Mouse (Mus musculus) cerebellum, adult 9-10 months (tissue): Measurements from ENCODE around the gene Exoc1.

Experiments
- DNase-seq: peaks from one replicate; pipeline ENCODE4 v3.0.0; 2022

The Exoc1 gene

DNA sequence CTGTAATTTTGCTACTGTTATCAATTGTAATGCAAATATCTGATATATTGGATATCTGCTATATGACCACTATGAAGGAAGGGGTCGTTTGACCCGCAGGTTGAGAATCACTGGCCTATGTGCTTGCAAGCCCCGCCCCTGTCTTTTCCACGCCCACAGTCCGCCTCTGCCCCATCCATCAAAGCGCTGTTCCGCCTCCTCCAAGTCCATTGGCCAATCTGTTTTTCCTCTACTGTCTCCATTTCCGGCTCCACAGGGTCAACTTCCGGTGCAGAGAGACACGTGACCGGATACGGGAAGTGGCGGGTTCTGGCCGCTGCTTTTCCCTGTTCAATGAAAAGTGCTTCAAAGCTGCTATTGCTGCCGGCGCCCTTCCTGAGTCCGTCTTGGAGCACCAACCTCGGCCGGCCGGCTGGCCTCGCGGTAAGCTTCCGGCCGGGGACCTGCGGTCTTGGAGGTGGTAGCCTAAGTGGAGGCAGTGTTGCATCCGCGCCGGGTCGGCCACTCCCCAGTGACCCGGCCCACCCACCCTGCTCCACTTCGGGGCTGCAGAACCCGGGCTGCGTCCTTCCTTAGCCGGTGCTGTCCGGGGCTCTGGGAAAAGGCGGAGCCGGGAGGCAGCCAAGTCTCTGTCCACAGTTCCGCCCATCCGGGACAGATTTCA lies at the start of gene Exoc1:
Gene Exoc1 (plus strand): TSS at position 272 of the 664 bp plus-strand sequence.
- peak; percentile 97 for DNase-seq

DNA sequence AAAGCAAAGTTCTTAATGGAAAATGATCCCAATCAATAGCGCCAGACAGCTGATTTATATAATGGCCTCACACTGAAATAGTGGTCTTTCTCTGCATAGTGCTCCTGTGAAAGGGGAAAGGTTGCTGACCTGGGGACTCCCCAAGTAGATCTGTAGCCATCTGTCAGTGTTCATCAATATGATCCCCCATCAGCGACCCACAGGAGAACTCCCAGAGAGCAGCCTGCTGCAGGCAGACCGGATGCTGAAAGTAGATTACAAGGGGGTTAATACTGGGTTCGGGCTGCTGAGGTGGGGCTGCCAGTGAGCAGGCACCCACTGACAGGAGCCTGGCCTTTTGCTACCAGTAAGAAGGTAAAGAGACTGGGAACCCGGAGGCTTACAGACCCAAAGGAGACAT lies 45.3 kb upstream of the Exoc1 start, which contains the start of gene Gm7271:
Gene Gm7271 (plus strand): TSS at position 230 of the 400 bp plus-strand sequence.
- DNase-seq, result no peak

DNA sequence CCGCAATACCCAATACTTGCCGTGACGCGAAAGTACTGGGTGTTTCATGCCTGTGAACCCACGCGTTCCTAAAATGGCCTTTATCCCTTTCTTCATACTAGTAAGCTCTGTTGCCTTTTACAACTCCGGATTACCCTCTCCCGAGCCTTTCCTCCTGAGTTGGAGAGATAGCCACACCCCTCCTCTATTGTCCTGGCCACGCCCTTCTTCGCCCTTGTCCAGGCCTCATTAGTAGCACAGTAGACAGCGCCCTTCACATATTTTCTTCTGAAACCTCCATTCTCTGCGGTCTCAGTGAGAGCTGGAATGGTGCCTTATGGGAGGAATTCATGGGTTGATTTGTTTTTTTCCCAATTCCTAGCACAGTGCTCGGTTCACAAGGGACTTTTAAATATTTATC lies 34.0 kb upstream of the Exoc1 start:
- DNase-seq, result no peak

DNA sequence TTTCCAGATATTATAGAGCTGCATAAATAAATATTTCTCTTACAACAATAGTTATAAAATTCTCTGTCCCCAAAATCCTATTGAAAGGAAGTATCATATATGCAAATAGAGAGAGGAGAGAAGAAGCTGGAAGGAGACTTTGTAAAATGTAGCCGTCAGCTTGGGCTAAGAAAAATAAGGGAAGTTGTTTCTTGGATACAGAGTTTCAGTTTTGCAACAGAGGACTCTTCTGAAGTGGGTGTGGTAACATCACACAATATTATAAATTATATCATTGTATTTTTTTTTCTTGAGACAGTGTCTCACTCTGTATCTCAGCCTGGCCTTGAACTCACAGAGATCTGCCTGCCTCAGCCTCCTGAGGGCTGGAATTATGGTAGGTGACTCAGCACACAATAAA lies 6.7 kb upstream of the Exoc1 start:
- no peak for DNase-seq

DNA sequence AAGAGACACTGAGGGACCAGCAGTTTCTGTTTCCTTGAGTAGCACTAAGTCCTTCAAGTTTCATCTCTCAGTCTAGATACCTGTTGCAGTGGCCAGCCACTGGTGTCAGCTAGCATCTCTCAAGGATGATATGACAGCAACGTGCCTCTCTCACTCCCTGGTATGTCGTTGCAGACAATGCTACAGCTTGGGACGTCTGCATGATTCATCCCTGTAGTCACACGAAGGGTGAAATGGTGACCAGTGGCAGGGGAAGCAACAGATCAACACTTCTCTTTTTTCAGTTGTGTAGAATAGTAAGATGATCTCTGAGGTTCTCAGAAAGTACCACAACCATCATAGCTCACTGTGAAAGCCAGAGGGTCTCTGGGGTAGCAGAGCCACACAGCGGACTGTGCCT lies 4.5 kb upstream of the Exoc1 start:
- DNase-seq, result no peak

DNA sequence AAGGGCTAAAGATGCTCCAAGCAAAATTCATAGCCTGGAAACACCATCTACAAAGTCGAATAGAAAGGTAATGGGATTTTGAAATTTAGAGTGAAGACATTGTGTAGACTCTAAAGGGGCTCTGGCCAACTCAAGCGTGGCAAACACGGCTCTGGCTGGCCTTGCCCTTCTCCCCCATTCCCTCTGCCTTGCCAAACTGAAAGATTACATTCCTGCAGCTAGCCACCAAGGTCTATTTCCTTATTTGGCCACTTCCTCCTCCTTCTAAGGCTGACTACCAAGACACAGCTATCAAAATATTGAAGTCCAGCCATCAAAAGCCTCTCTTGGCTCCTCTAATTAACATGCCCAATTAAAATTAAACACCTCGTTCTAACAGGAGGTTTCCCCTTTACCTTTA lies 4.0 kb upstream of the Exoc1 start:
- no peak for DNase-seq

DNA sequence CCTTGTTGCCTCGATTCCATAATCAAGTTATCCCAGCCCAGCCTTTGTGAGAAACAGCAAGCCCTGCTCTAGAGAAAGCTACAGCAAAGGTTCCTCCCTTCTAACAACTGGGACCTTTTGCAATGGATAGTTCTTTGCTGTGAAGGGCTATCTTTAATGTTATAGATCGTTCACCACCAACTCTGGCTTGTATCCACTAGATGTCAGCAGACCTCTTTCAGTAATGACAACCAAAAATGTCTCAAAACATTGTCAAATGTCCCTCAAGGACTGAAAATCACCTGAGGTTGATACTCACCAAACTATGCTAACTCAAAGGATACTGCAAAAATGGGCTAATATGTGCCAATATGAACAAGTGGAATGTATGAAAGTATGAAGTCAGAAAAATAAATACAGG lies 3.3 kb upstream of the Exoc1 start:
- DNase-seq, result no peak

DNA sequence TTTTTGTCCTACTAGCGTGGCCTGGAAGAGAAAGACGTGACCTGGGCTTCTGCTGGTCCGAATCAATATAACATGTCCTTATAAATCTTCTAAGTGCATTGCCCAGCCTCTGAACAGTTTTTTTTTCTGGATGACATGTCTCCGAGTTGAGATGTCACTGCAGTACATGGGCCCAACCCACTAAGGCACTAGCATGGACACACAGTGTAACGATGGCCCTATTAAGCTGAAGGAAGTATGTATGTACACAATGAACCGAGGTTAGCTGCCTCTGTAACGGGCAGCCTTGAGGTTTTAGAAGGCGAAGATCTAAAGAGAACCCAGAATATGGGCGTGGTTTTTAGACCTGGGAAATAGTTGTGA lies 574 bp downstream of the Exoc1 start:
- no peak for DNase-seq

DNA sequence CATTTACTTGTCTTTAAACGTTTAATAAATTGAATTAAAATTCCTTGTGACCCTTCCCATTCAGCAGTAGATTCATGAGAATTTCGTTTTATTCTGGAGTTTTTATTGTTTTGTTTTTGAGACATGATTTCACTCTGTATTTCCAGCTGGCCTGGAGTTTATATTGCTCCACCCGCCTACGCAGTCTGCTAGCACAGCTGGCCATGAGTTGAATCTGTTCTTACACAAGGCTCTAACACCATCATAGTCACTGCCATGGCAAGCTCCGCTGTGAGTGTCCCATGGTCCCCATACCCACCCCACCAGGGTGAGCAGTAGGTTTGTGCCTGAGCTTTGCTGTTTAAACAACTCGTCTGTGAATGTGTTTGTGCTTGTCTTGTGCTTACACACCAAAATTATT lies 4.1 kb downstream of the Exoc1 start:
- DNase-seq, result no peak

DNA sequence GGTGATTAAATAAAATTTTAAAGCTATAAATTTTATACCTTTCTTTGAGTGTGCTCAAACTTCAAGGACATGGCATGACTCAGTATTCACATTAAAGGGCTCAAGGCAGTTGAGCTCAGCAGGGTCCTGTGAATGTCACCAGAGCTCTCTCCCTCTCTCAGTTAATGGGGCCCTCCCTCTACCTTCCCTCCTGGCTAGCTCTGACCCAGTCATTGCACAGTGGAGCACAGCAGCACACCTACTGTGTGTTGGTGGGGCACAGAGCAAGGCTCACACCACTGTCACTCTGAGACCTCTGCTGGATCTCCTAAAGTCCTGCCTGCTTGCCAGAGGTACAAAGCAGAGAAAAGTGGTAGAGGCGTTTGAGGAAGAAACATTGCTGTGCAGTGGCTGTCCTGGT lies 7.1 kb downstream of the Exoc1 start:
- DNase-seq, result no peak

DNA sequence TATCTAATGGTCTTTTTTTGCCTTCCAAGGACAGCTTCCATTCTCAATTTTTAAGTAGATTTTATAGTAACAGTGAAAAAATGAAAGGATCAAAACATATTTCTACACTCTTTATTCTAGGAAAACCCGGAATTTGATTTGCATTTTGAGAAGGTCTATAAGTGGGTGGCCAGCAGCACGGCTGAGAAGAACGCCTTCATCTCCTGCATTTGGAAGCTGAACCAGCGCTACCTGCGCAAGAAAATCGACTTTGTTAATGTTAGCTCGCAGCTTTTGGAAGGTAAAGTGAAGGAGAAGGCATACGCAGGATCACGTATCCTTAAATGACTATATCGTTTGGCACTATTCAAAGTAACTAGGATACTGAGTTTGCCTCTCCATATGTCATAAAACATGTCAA lies 8.5 kb downstream of the Exoc1 start:
- DNase-seq, result no peak

DNA sequence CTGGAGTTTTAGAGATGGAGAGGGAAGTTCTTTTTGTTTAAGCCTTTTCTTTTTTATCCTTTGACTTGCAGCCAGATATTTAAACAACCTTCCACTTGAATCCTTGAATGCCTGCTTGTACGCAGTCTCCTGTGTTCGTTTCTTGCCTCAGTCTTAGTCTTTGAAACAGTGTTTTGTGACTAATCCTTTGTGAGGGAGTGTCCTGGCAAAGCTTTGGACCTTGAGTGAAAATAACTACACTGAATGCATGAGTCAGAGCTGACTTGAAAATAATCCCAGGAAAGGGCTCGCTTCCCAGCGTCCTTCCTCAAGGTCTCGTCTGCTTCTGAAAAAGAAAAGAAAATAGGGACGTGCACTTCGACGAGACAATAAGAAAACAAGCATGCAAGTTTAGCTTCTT lies 11.1 kb downstream of the Exoc1 start:
- no peak for DNase-seq

DNA sequence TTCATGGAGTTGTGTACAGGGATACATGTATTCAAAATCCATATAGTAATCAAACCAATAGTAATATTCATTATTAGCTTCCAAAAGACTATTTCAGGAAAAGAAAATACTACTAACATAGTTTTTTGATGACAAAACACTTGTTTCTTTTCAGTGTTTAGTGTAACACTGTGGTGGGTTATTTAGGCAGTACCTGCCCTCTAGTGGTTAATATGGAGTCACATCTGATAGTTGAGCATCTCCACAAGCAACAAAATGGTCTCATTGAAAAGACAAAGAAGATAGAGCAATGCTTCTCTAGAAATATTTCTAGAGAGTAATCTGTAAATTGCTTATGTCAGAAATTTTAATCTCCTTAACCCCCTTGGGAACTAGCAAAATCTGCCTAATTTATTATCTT lies 11.7 kb downstream of the Exoc1 start:
- no peak for DNase-seq

DNA sequence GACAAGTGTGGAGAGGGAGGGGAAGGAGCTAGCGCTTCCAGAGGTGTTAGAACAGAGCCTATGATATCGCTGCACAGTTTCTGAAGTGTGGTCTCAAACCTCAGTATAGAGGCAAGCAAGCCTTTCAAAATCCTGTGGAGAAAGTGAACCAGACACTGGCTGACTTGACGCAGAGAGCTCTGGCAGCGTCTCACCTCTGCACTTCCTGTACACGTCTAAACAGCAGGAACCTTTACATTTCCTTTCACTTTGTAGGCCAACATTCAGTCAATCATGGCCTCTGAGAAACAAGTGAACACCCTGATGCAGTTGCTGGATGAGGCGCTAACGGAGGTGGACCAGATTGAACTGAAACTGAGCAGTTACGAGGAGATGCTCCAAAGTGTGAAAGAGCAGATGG lies 14.1 kb downstream of the Exoc1 start:
- DNase-seq, result no peak

DNA sequence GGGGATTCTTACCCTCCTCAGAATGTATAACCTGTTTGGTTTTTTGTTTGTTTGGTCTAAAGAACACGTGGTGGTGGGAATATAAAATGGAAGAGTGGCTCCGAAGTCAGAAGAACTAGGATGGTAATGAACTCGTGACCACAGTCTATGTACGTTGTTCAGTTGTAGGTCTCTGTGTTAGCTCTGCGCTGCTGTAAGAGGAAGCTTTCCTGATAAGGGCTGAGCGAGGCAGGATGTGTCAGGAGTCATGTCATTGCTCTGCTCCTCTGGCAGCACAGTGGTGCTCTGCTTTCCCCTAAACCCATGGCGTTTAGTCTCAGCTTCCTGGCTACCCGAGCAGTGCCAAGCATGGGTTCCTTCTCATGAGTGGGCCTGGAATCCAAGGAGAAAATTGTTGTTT lies 21.3 kb downstream of the Exoc1 start:
- DNase-seq, result no peak

DNA sequence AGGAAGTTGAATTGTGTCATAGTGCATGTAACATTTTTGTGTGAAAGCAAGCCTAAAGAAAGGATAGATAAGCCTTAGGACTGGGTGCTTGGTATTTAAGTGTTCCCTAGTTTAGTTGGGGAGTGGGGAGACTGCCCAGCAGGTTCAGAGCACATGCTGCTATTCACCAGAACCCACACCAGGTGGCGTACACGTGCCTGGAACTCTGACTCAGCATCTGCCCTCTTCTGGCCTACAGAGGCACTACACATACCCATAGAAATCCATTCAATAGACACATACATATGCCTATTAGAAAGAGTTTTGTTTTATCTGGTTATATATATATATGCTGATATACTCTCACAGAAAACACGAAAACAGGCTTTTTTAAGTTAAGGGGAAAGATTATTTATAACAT lies 36.2 kb downstream of the Exoc1 start:
- no peak for DNase-seq

DNA sequence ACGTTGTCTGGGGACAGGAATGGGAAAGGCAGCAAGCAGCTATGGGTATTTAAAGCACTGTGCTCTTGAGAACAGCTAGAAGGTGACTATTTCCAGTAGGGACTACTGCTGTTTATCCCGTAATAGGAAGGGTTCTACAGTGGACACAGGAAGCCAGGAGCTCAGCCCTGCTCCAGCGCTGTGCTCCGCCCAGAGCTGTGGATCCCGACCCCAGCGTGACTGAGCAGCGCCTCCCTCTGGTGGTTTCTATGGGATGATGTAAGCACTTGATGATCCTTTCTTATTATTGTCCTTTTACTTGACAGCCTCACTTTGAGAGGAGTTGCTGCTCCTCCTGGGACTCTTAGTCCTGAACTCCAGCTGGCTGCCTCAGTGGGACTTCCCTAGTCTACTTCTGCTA lies 45.1 kb downstream of the Exoc1 start:
- DNase-seq, result no peak

DNA sequence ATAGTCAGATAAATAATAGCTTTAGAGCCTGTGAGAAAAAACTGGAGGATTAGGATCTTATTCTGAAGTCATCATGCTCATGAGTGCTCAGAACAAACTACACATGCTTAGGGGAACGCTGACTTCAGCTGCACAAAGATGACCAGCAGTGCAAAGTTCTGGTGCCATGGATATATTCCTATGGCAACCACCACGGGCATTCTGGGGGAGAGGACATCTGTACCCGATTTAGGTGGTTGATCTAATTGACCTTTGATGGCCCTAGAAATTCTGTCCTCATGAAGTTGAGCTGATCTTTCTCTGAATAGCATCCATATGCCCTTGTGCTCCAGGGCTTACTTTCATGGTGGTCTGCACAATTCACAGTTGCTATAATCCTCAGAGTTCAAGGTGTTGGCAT lies 47.9 kb downstream of the Exoc1 start:
- DNase-seq, result no peak

DNA sequence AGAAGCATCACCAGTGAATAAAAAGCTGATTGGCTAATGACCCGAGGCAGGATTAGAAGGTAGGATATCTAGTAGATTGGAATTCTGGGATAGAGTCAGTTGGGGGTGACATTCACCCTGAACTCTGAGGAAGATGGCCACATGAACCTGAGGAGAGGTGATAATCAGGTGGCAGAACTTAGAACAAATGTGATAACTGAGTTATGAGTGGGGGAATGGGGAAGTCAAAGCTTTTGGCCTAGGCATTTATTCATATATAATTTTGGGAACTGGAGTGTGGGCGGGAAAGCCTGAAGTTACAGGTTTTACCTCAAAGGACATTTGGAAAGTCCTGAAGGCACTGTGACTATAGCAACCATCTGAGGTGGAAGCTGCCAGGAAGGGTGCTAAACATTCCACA lies 56.3 kb downstream of the Exoc1 start:
- DNase-seq, result no peak

DNA sequence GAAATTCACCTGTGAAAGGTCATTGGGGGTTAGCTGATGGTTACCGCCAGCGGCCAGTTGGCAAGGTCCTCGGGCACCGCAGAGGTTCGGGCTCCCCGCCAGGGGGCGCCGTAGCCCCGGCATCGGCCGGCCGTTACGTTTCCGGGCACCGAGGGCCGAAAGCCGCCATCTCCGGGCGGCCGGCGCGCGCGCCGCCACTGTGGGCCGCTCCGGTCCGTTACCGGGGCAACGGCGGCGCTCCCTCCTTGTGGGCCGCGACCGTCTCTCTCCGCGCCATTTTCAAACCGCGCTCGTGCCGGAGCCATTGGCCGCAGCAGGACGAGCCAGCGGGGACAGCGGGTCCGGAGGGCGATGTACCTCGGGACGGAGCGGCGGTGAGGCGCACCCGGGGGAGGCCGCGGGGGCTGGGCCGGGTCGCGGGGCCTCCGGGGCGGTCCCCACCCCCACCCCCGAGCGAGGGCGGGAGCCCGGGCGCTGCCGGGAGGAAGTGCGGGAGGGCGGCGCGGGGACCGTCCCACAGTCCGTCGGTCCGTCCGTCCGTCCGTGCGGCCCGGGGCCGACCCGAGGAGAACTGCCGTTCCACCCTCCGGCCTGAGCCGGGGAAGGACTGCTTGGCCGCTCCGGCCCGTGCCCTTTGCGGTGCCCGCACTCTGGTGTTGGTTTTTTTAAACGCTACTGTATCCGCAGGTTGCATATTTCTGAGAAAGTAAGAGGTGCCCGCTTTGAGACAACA lies 59.6 kb downstream of the Exoc1 start, which contains the start of gene Cep135:
Gene Cep135 (plus strand): TSS at position 148 of the 733 bp plus-strand sequence.
- peak; percentile 86 for DNase-seq

DNA sequence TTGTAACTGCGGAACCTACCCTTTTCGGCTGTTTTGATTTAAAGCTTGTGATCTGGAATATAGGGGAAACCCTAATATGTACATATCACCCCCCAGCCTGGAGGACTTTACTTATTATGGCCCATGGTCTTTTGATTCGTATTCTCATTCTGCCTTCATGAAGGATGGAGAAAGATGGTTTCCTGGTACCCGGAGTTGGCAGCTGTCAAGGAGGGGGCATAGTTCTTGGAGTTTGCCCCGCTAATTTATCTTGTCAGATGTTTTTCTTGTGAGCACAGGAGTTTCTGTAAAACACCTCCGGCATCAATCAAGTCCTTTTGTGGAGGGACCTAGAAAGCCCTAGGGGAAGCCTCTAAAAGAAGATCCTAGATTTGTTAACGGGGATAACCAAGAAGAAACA lies 60.2 kb downstream of the Exoc1 start:
- no peak for DNase-seq

DNA sequence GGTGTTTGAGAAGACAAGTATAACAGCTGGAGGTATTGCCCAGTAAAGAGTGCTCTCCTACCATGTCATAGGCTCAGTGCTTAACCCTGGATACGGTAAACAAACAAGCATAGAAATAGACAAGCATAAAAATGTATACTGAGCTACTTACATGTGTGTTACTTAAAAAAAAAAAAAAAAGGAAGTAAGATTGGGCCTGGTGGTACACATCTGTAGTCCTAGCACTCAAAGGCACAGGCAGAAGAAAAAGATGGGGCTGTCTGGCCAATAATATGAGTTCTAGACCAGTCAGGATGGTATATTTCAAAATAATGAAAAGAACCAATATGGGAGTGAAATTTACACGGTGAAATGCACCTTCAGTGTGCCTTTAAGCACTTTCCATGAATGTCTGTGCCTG lies 60.9 kb downstream of the Exoc1 start:
- DNase-seq, result no peak

DNA sequence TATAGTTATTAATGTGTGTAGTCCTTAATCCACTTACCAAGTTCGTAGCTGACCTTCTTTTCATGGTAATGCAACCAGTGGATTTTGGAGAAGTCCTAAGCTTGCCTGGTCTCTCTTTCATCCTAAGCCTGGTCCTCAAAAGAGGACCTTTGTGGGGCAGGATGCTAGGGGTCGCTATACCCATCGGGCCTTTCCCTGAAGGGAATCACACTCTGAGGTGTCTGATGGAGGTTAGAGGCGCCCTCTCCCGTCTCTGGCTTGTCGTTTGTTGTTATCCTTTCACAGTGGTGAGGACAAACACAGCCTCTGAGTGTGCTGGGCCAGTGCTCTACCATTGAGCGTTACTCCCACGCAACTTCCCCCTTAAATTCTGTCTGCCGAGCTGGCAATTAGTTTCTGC lies 62.8 kb downstream of the Exoc1 start:
- no peak for DNase-seq

DNA sequence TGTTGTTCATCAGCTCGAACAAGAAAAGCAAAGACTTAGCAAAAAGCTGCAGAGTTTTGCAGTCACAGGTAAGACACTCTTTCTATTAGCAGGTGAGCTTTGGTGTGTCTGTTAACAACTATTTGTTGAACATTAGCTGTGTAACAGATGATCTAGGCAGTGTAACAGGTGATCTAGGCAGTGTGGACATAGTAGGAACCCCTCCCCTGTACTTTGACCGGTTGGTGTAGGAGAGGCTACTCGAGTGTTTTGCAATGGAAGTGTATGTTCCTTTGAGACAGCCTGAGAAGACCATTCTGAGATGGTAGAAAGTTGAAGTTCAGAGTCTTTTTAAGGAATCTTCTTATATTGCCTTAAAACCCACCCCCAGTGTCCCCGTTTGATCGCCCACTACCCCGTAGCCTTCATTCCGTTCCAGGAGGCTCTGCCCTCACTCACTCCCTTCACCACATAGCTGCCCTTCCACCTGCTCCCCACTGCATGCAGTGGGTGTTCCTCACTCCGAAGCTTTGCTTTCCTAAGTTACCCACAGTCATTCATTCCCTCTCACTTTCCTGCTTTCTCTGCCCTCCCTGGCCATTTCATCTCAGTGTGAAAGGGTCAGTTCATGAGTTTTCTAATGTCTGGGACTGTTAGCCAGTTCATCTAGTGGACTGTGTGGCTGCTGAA lies 80.7 kb downstream of the Exoc1 start:
- DNase-seq, result no peak
